Mouse (Mus musculus): ENCODE measurements at regions not wholly inside any gene's neighbourhood (a gene's known extent, or its start where the extent isn't known, plus 50 kb on each side); places are given as distances from the start of the nearest gene placed in this dataset.

DNA sequence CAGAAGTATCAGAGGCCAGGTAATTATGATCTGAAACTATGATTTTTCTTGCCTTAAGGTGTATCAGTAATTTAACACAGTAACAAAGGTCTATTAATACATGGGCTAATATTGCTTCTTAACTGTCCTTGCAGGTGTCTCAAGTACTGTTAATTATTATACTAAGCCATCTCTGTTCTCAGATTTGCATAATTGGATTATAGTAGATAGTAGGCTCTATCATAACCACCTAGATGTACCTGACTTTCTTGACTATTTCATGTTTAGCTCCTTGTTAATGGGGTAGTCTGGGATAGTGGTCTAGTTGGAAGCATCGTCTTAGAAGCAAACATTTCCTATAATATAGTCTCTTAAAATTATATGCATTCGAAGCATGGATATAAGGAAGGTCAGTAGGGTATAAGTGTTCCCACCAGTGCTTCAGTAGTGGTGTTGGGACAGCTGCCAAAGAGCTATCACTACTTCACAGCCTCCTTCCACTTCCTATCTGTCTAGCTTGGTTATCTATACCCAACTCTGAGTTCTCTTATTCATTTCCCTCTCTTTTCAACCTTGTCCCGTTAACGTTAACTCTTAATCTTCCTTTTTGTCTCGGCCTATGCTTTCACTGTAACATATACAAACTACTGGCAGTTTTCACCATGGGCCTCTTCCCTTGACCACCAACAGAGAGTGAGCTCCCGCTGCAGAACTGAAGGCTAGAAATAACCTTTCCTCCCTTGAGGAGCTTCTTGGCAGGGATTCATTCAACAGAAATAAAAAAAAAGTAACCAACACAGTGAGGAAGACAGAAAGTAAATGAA lies 630.9 kb upstream of the Lcorl start:
- CTCF ChIA-PET, result no interaction called here

DNA sequence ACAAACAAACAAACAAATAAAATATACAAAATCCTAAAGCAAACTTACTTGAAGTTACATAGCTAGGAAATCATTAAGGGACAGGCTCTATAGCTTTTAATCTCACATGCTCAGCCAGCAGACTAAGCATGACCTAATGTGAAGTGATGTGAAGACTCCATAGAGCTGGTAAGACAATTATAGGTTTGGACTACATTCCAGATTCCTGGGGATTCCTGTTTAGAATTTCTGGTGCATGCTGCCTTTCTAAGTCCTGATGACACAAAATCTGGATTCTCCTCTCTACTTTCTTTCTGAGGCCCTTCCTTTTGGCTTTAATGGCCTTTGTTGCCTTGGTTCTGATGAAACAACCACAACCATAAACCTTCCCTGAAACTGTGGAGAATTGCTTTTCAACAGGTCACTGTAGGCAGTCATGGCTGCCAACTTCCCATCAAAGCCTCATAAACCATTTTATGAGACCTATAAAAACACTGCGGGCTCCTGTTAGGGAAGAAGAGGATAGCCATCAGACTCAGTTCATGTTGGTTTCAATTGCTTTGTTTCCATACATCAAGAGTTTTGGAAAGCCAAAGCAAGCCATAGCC lies 629.4 kb upstream of the Lcorl start:
- CTCF ChIA-PET, result no interaction called here

DNA sequence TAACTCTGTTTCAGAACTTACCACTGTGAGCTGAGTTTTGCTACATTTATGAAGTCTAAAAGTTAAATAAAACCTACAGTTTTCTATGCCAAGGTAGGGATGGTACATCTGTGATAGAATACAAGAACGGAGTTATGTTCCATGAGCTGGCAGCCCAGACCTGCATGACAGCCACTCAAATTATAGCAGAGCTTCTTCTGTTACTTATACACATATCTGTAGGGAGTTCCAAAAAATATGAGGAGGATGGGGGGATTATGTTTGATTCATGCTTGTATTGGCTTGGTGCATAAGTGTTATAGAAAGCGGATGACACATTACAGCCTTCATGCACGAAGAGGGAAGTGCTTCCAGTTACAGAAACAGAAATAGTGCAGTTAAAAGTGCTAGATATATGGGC lies 598.9 kb upstream of the Lcorl start:
- CTCF ChIA-PET, result no interaction called here

DNA sequence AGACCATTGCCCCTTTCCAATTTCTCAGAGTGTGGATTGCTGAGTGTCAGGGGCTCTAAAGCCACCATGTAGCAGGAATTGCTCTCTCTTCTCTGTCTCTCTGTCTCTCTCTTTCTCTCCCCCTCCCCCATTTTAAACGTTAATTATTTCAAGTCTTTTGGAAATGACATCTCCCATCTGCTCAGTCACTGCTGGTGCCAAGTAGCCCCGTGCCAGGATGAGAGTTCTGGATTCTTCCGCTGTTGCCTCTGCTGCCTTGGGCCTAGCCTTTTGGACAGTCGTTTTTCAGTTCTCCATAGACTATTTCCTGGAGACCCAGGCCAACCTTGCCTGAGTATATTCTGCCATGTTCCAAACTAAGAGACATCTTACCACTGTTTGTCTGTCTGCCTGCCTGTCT lies 590.9 kb upstream of the Lcorl start:
- CTCF ChIA-PET, result no interaction called here

DNA sequence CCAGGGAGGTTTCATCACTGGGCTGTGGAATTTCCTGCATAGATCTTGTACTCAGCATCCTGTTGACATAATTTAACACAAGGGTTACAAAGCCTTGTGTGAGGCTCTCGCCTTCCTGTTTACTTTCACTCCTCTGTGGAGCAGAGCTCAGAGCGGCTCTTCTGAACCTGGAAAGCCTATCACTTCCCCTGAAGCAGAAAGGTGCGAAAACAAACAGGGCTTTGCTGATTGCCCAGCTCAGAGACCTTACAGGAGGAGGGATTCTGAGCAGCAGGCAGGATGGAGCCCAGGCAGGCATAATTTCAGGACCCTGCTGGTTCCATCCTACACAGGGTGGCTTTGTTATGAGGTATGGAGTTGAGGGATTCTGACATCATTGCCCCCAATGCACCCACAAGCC lies 588.4 kb upstream of the Lcorl start:
- CTCF ChIA-PET, result no interaction called here

DNA sequence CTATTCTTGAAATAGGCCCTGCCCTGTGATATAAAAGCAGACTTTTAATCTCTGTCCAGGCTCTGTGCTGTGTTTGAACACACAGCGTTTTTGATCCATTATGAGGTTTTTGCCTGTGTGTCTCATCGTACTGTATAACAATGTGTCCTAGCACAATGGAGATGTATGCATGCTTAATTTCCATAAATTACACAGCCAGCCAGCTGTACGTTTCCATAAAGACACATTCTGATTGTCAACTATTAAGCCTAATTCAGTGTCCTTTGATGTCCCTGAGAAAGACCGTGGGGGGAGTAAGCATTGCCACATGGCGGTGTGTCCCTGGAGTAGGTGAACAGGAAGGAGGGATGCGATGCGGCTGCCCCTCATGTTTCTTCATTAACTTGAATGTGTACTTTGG lies 587.7 kb upstream of the Lcorl start:
- CTCF ChIA-PET, result no interaction called here

DNA sequence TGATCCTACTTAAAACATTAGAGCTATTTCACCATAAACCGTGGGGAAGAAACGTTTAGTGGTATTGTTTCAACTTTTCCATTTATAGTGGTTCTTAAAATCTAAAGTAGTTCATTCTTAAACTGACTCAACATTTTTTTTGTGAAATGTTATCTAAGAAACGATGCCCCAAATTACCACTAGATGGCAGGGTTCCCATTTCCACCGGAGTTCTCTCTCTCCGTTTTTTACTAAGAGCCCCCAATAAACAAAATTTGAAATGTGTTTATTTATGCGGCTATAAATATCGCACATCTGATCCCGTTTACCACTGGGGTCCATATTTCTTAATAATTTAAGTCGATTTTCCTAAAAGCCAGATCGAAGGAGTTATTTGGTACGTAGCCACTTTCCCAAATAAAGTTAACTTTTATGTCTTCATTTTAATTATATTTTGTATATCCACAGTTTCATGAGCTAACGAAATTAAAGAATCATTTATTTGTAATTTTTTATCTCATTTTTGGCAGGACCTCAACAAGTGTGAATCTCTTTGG lies 586.5 kb upstream of the Lcorl start:
- CTCF ChIA-PET, result no interaction called here

DNA sequence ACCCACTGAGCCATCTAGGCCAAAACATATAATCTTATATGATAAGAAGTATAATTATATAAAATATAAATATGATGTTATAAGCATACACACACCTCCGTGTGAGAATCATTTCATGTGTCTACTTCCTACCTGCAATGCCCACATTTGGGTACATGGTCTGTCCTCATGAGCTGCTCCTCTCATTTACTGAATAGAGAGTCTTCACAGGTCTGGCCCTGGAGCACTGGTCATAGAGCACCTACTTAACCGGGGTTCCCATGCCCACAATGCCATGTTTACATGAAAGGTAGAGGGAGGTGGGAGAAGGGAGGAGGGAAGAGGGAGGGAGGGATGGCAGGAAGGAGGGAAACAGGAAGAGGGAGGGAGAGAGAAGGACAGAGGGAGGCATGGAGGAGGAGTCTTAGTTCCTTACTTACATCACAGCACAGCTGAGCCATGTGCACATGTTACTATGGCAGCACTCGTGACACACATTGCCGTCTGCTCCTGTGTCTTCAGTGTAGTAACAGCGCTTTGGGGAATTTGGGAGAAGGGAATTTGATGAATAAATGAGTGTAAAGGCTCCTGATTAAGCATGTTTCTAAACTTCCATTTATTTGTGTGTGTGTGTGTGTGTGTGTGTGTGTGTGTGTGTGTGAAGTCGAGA lies 585.3 kb upstream of the Lcorl start:
- CTCF ChIA-PET, result interaction anchor here (0.7 kb wide), 1 partner anchor 14 kb away, joined by 4 read pairs; no protein-coding TSS in a partner anchor

DNA sequence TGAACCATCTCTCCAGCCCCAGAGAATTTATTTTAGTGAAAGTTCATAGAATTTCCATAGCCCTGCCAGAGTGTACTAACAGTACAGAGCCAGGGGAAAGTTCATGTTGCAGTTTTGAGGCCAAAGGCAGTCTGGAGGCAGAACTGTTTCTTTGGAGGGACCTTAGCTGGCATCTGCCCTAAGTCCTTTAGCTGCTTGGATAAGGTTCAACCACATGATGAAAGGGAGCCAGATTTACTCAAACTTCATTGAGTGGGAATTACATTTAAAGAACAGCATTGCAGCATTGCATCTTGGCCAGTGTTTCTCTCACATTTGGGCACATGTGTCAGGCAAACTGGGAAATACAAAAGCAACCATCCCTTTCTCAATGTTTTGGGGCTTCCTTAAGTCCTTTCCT lies 584.3 kb upstream of the Lcorl start:
- CTCF ChIA-PET, result no interaction called here

DNA sequence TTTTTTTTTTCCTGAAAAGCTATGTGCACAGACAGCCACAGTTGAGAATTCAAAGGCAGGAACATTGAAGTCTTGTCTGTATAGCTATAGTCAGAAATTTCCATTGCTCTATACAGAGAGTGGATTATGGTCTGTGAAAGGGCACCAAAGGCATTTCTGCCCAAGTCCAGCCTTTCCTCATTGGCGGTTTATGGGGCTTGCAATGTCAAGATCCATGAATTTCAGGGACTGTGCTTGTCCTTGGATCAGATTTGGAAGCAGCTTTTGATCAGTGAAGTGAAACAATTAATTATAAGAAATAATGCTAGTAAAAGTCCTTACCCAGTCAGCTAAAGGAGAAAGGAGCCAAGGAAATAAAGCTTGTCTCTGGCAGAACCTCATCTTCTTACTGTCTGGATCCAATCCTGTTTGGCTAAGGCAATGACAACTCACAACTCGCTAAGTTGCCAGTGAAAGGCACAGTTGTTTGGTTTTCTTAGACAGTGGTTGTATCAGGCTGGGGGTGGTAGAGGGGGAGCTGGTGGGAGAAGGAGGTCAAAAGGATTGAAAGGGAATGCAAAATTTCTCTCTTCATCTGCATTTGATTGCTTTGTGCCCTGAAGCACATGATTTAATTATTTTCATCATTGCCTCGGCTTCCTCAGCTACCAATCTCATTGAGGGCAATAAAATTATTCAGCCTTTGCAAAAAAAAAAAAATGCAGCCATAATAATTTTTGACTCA lies 574.4 kb upstream of the Lcorl start:
- CTCF ChIA-PET, result no interaction called here

DNA sequence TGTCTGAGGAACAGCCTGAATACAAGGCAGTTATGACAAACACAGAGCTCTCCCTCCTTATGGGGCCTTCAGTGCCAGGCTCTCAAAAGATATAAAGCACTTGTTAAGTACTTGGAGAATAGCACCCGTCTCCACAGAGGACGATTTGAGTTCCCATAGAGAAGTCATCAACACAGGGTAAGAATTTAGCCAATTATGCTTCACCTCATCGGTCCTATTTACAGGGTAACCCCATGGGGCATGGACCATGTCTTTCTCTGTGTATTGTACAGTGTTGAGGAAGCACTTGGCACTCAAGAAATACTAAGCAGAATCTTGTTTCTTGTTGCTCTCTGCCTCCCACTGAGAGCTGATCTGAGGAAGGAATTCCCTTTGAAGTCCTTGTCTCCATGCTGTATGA lies 565.3 kb upstream of the Lcorl start:
- CTCF ChIA-PET, result no interaction called here

DNA sequence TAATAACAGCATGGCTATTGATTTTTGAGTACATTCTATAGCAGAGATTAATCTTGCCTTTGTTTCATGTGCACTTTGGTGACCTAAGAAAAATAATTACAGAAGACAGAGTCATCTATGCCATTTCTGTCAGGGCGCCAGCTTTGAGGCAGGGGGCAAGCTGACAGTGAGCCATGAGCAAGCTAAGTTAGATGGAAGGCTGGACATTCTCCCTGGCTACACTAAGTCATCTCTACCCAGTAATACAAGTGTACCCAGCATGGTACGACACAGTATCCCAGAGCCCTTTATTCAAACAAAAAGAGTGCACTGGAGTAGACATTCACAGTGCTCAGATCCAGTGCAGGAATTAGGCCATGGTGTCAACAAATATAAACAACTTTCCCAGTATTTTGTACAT lies 549.6 kb upstream of the Lcorl start:
- CTCF ChIA-PET, result no interaction called here

DNA sequence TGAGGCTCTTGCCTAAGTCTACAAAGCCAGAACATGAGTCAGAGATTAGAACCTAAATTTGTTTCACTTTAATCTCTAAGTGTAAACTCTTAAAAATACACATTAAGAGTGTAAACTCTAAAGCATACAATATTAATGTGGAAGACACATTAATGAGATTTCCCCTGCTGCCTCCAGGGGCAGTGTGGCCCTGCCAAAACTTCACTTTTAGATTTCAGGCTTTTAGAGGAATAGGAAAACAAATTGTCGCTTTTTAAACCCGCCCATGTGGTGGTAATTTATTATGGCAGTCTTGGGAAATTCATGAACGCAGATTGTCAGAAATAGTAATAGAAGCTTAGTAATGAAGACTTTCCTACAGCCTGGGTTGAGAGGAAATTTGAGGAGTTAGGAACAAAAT lies 549.0 kb upstream of the Lcorl start:
- CTCF ChIA-PET, result no interaction called here

DNA sequence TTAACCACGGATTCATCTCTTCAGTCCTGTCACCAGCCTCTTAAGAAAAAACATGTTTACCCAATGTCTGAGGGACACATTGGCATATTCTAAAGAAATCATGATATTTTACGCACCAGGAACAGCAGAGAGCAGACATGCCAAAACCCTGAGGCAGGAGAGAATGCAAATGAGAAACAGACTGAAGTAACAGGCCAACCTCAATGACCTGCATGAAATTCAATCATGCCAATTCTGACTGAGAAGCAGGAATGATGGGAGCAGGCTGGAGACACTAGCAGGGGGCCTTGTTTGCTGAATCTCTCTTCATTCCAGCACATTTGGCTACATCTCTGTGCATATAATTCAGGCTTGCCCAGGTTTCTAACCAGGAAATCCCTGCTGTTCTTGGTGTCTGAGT lies 529.2 kb upstream of the Lcorl start:
- CTCF ChIA-PET, result no interaction called here

DNA sequence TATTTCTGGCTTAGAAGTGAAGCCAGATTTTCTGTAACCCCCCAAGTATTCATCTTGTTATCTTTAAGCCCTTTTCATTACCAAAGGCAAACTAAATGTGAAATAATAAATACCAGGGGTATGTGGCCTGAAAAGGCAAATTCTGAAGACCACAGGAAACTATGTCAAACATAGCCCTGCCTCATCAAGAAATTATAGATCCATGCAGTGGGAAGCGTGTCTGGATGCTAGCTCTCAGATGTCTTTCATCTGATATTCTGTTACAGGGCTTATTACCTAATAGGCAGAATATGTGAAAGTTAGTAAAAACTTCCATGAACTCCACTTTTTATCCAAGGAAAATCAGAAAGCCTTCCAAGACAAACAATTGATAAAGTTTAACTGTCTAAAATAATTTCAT lies 509.9 kb upstream of the Lcorl start:
- CTCF ChIA-PET, result no interaction called here

DNA sequence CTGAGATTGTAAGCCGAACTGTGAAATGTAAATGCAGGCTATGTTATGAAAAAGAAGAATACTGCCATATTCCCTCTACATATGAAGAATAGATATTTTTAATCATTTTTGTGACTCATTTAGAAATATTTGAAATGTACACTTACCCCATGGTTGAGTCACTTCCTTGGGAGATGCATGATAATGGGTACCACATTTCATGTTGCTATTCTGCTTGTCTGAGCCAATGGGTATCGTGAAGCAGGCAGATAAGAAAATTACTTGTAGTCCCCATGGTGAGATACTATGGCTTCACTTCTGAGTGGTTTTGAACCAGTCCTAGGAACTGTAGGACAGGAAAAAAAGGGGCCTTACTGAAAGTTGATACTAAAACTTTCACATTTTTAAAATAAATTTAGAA lies 506.2 kb upstream of the Lcorl start:
- CTCF ChIA-PET, result no interaction called here

DNA sequence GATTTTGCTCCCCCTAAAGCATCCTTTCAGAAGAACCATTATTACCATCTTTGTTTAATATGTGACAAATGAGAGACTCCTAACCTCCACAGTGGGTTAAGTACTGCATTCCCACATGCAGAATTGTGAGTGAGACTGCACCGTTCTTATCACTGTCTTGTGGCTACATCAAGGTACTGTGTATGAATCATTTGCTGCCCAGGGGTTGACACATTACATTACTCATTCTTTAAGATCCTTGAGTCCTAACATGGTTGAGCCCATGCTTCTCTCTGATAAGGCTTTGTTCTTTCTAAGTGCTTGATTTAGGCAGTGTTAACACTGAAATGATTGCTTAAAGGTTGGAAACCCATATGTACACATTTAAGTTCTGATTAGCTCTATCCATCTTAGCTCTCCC lies 504.2 kb upstream of the Lcorl start:
- CTCF ChIA-PET, result no interaction called here

DNA sequence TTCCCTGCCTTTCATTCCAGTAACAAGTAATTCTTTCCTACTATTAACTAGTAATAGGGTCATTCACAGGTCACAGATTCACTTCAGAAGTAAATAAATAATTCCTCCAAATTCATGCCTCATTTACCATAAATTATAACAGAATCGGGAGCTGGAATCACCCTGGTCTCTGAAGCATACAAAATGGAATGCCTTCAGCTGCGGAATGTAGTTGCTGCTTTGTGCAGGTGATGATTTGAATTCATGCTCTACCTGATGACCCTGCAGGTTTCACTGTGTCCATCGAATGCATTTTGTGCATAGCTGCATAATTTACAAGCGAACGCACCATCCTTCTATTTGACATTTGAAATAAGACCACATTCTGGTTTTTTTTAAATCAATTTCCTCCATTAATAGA lies 491.0 kb upstream of the Lcorl start:
- CTCF ChIA-PET, result no interaction called here

DNA sequence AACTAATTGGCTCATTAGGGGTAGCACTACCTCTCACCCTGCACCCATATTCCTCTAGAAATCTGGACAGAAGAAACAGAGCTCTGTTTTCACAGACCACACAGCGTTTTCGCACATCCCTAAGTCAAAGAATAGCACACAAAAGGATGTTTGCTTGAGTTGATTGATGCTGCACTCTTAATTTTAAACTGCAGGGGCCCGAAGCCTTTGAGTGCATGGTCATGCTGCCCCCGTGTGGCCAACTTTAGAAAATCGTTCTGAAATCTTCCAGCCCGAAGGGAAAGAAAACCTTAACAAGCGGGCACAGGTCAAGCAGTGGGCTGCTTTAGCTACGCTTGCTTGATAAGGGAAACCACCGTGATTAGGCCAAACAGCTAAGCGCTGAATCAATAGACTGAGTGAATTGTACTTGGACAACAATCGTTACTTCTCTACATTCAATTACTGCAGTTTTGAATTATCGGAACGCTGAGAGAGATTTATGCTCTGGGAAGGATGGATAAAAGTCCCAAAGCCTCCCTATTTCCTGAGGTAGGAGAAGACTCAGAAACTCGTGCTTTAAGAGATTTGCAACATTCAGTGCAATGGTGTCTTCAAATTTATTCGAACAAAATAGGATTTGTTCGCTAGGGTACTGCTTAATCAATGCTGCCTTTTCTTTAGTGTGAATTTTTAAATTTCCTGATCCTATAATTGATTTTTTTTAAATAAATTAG lies 490.1 kb upstream of the Lcorl start:
- CTCF ChIA-PET, result interaction anchor here (0.6 kb wide), 1 partner anchor 506 kb away, joined by 3 read pairs; no protein-coding TSS in a partner anchor

DNA sequence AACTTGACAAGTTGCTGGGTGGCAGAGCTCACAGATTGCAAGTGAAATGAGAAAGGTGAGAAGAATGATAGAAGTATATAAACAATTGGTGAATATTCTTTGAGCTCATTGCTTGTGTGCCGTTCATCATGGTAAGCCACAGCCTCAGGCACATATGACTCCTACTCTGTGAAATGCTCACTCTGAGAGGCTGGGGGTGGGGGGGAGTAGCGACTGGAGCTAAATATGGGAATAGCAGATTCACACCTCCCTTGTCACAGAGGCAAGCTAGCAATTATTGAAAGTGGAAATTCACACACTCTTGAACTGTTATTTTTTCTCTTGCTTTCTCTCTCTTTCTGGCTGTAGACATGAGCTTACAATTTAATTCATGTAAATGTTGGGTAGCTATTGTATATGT lies 481.0 kb upstream of the Lcorl start:
- CTCF ChIA-PET, result no interaction called here

DNA sequence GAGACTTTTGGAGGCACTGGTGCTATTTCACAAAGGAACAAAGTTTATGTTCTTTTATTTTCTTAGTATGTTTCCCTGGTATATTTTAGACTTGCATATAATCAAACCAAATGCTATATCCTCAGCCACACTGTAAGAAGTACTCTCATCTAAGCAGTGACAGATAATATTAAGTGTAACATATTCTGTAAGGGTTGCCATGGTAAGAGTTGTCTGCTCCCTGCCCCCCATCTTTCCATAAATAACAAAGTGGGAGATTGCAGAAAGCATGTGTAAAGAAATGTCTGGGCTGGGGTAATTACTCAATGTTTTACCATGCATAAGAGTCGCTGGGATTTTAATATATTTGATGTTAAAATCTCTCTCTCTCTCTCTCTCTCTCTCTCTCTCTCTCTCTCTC lies 473.5 kb upstream of the Lcorl start:
- CTCF ChIA-PET, result no interaction called here
